Mouse (Mus musculus) lung, embryonic 16.5 days (tissue): ENCODE data around the gene Cyp2b9. TPM values are rescaled to one million over a fixed set of nuclear protein-coding genes. Genes with fewer than 3 reads are reported as not detected.
"Not testable (repeated sequence)": the region's sequence is repeated elsewhere in the genome, so short reads cannot be mapped to it uniquely, and the experiment has no call there.

Experiments
- ATAC-seq: fragments of 200-750 bp; cut with Nextera tagmentation; 2 replicates; pipeline ENCODE4 v1.8.0; 2017; ENCODE audit warnings: low read depth, mild to moderate bottlenecking, moderate library complexity
- H3K27ac ChIP-seq: fragments of 300-500 bp; sonication (generic); 2 replicates; pipeline ENCODE4 v1.5.1; 2014; ENCODE audit warnings: mild to moderate bottlenecking, control low read depth, low read length
- H3K27me3 ChIP-seq: fragments of 300-500 bp; sonication (generic); 2 replicates; pipeline ENCODE4 v1.6.1; 2014; ENCODE audit warnings: low read depth, low read length, mixed read lengths; ENCODE audit not compliant: control insufficient read depth, insufficient read depth
- H3K36me3 ChIP-seq: fragments of 300-500 bp; sonication (generic); 2 replicates; pipeline ENCODE4 v1.6.1; 2014; ENCODE audit warnings: low read length; ENCODE audit not compliant: control insufficient read depth, insufficient read depth
- H3K4me1 ChIP-seq: fragments of 300-500 bp; sonication (generic); replicated peaks from 2 replicates; pipeline ENCODE4 v1.6.1; 2014; ENCODE audit warnings: low read length, mixed read lengths; ENCODE audit not compliant: control insufficient read depth, insufficient read depth
- H3K4me2 ChIP-seq: fragments of 300-500 bp; sonication (generic); 2 replicates; pipeline ENCODE4 v1.6.1; 2014; ENCODE audit warnings: low read depth, low read length, control low read depth
- H3K4me3 ChIP-seq: fragments of 300-500 bp; sonication (generic); 2 replicates; pipeline ENCODE4 v1.5.1; 2014; ENCODE audit warnings: mild to moderate bottlenecking, low read length, control low read depth
- H3K9ac ChIP-seq: fragments of 300-500 bp; sonication (generic); 2 replicates; pipeline ENCODE4 v1.6.1; 2014; ENCODE audit warnings: low read length, control low read depth
- H3K9me3 ChIP-seq: fragments of 300-500 bp; sonication (generic); 2 replicates; pipeline ENCODE4 v1.6.1; 2016; ENCODE audit warnings: low read length; ENCODE audit not compliant: control insufficient read depth
- WGBS: fragments of 180-500 bp; shearing (Covaris S2); extraction: QIAGEN DNeasy Blood & Tissue Kit; methylation state at CpG from one replicate; pipeline ENCODE4 v1.1.7; 2014; 5-methylcytosine and 5-hydroxymethylcytosine counted together
- polyA plus RNA-seq: library from polyadenylated mRNA; unstranded; fragments of >200 nt; fragmentation: Nextera tagmentation; extraction: Ambion mirVana; gene quantifications from 2 replicates; pipeline ENCODE4 v1.2.1, GENCODE M21; 2015

Cyp2b9 gene
- polyA plus RNA-seq, result not detected in 2 replicates

GRCm38 (mm10) chr7:26173111-26173510 is at the start of gene Cyp2b9:
Gene Cyp2b9, plus strand, starts transcription at chr7:26173411.
- not testable (repeated sequence) for H3K9ac ChIP-seq, H3K4me2 ChIP-seq, H3K4me1 ChIP-seq, H3K36me3 ChIP-seq, H3K4me3 ChIP-seq, H3K9me3 ChIP-seq, H3K27me3 ChIP-seq, H3K27ac ChIP-seq, ATAC-seq
- WGBS, result 74% methylated on average over 2 of the region's 3 CpGs

GRCm38 (mm10) chr7:26139623-26140022 is 33.6 kb upstream of the Cyp2b9 start:
- not testable (repeated sequence) for H3K4me2 ChIP-seq, H3K27ac ChIP-seq, ATAC-seq, H3K27me3 ChIP-seq, H3K36me3 ChIP-seq, H3K4me3 ChIP-seq, H3K9ac ChIP-seq, H3K4me1 ChIP-seq, H3K9me3 ChIP-seq
- no CpG with 5 or more reads among the region's 2 CpGs for WGBS

GRCm38 (mm10) chr7:26143657-26144056 is 29.6 kb upstream of the Cyp2b9 start:
- H3K27me3 ChIP-seq, H3K4me3 ChIP-seq, H3K36me3 ChIP-seq, H3K4me1 ChIP-seq, ATAC-seq, H3K4me2 ChIP-seq, H3K9me3 ChIP-seq, H3K27ac ChIP-seq, H3K9ac ChIP-seq: not testable (repeated sequence)
- no CpG with 5 or more reads among the region's 3 CpGs for WGBS

- not testable (repeated sequence) for H3K27ac ChIP-seq, ATAC-seq, H3K9ac ChIP-seq, H3K4me2 ChIP-seq, H3K4me3 ChIP-seq, H3K27me3 ChIP-seq, H3K9me3 ChIP-seq, H3K4me1 ChIP-seq, H3K36me3 ChIP-seq
- 56% methylated on average over 2 of the region's 3 CpGs for WGBS
Observed at GRCm38 (mm10) chr7:26168765-26169536, 4.3 kb upstream of the Cyp2b9 start.

GRCm38 (mm10) chr7:26201083-26201482 is 27.9 kb downstream of the Cyp2b9 start:
- no peak overlapping the region for H3K4me2 ChIP-seq
- ATAC-seq, result no peak
- WGBS, result 19% methylated on average over 2 of the region's 2 CpGs

GRCm38 (mm10) chr7:26260034-26260433 is 86.8 kb downstream of the Cyp2b9 start, which contains the start of gene Vmn1r184:
Gene Vmn1r184, plus strand, starts transcription at chr7:26260334.
- H3K4me2 ChIP-seq, H3K27ac ChIP-seq, H3K36me3 ChIP-seq, ATAC-seq, H3K4me3 ChIP-seq, H3K4me1 ChIP-seq, H3K27me3 ChIP-seq, H3K9me3 ChIP-seq, H3K9ac ChIP-seq: not testable (repeated sequence)
- 69% methylated on average over 1 of the region's 1 CpGs for WGBS

More at GRCm38 (mm10) chr7:26201083-26201482, 27.9 kb downstream of the Cyp2b9 start:
- no peak overlapping the region for H3K4me3 ChIP-seq
- H3K36me3 ChIP-seq, result no peaks in the 10 kb centered on the region
- no peaks in the 10 kb centered on the region for H3K27me3 ChIP-seq
- H3K9ac ChIP-seq, result no peak overlapping the region
- no peak overlapping the region for H3K27ac ChIP-seq
- peaks cover 3% of the 10 kb centered on the region; the same call in 1 of the 2 replicates for H3K9me3 ChIP-seq
- no peaks in the 10 kb centered on the region for H3K4me1 ChIP-seq

Other genes with a start within 250 kb of the Cyp2b9 start
- not detected in 2 replicates for gene Cyp2b13, start 111.9 kb upstream of the Cyp2b9 start, polyA plus RNA-seq
- not detected in 2 replicates for gene Vmn1r184, start 86.9 kb downstream of the Cyp2b9 start, polyA plus RNA-seq
- not detected in 2 replicates for gene Cyp2a4, start 133.8 kb downstream of the Cyp2b9 start, polyA plus RNA-seq
- not detected in 2 replicates for gene Nlrp9c, start 230.3 kb downstream of the Cyp2b9 start, polyA plus RNA-seq